Mouse (Mus musculus) heart, embryonic 14.5 days (tissue): Measurements from ENCODE around the gene Nrip1. TPM values are rescaled to one million over a fixed set of nuclear protein-coding genes. Genes with fewer than 3 reads are reported as not detected.

Experiments used
- ATAC-seq: fragments of 200-750 bp; cut with Nextera tagmentation; 2 replicates; pipeline ENCODE4 v1.8.0; 2017; ENCODE audit warnings: low read depth, moderate TSS enrichment; ENCODE audit not compliant: insufficient number of reproducible peaks, insufficient read depth, low FRiP score
- H3K27ac ChIP-seq, 2 experiments: fragments of 200-500 bp in 1 of 2; fragments of 300-500 bp in 1 of 2; sonication (generic) in 1 of 2; replicated peaks in 1 of 2; 2 replicates each; pipeline ENCODE4 v1.5.1; 2012 to 2014; ENCODE audit warnings: low read depth in 2 of 2, low read length in 2 of 2, control low read depth in 1 of 2, mild to moderate bottlenecking in 1 of 2, mixed read lengths in 1 of 2; ENCODE audit not compliant: control insufficient read depth in 1 of 2, insufficient read depth in 1 of 2
- H3K27me3 ChIP-seq: fragments of 300-500 bp; sonication (generic); 2 replicates; pipeline ENCODE4 v1.6.1; 2014; ENCODE audit warnings: mild to moderate bottlenecking, low read length, control low read depth; ENCODE audit not compliant: control insufficient read depth, insufficient read depth
- H3K36me3 ChIP-seq: fragments of 300-500 bp; sonication (generic); 2 replicates; pipeline ENCODE4 v1.6.1; 2014; ENCODE audit warnings: mild to moderate bottlenecking, control low read depth, low read length, mixed read lengths; ENCODE audit not compliant: control insufficient read depth, insufficient read depth
- H3K4me1 ChIP-seq, 2 experiments: fragments of 200-500 bp in 1 of 2; fragments of 300-500 bp in 1 of 2; sonication (generic) in 1 of 2; 2 replicates each; pipeline ENCODE4 v1.6.1; 2012 to 2014; ENCODE audit warnings: low read length in 2 of 2, control low read depth in 1 of 2, mixed read lengths in 1 of 2; ENCODE audit not compliant: control insufficient read depth in 2 of 2, insufficient read depth in 2 of 2
- H3K4me2 ChIP-seq: fragments of 300-500 bp; sonication (generic); 2 replicates; pipeline ENCODE4 v1.6.1; 2014; ENCODE audit warnings: mild to moderate bottlenecking, low read length
- H3K4me3 ChIP-seq, 2 experiments: fragments of 200-500 bp in 1 of 2; fragments of 300-500 bp in 1 of 2; sonication (generic) in 1 of 2; 2 replicates each; pipeline ENCODE4 v1.5.1; 2012 to 2014; ENCODE audit warnings: low read length in 2 of 2, mild to moderate bottlenecking in 2 of 2, control low read depth in 1 of 2, low read depth in 1 of 2, moderate library complexity in 1 of 2; ENCODE audit not compliant: control insufficient read depth in 1 of 2, insufficient read depth in 1 of 2
- H3K9ac ChIP-seq: fragments of 300-500 bp; sonication (generic); 2 replicates; pipeline ENCODE4 v1.6.1; 2014; ENCODE audit warnings: mild to moderate bottlenecking, low read length
- H3K9me3 ChIP-seq: fragments of 300-500 bp; sonication (generic); 2 replicates; pipeline ENCODE4 v1.6.1; 2016; ENCODE audit warnings: low read length, control low read depth; ENCODE audit not compliant: control insufficient read depth
- WGBS: fragments of 180-500 bp; shearing (Covaris S2); extraction: QIAGEN DNeasy Blood & Tissue Kit; methylation state at CpG from one replicate; pipeline ENCODE4 v1.1.7; 2014; 5-methylcytosine and 5-hydroxymethylcytosine counted together
- polyA plus RNA-seq: library from polyadenylated mRNA; unstranded; fragments of >200 nt; fragmentation: Nextera tagmentation; extraction: Ambion mirVana; gene quantifications from 2 replicates; pipeline ENCODE4 v1.2.1, GENCODE M21; 2014

Nrip1 gene
- polyA plus RNA-seq, 1 experiment from 2014 or later = 20.8 TPM

- ATAC-seq = no peak
- H3K4me2 ChIP-seq = no peak overlapping the region
- H3K4me3 ChIP-seq = no peak overlapping the region
- H3K9ac ChIP-seq = no peak overlapping the region
- H3K27ac ChIP-seq = no peak overlapping the region
- H3K9me3 ChIP-seq = peaks cover 5% of the 10 kb centered on the region; the same call in 1 of the 2 replicates
- peaks cover 32% of the 10 kb centered on the region for H3K36me3 ChIP-seq
- H3K4me1 ChIP-seq = 0 out of 4 replicates have a peak, but pooled peaks cover 0 to 5% of the 10 kb centered on the region in 2 experiments
- 90% methylated on average over 7 of the region's 7 CpGs for WGBS
- no peaks in the 10 kb centered on the region for H3K27me3 ChIP-seq
Observed at GRCm38 (mm10) chr16:76346371-76346770, 27.3 kb downstream of the Nrip1 start.

DNA sequence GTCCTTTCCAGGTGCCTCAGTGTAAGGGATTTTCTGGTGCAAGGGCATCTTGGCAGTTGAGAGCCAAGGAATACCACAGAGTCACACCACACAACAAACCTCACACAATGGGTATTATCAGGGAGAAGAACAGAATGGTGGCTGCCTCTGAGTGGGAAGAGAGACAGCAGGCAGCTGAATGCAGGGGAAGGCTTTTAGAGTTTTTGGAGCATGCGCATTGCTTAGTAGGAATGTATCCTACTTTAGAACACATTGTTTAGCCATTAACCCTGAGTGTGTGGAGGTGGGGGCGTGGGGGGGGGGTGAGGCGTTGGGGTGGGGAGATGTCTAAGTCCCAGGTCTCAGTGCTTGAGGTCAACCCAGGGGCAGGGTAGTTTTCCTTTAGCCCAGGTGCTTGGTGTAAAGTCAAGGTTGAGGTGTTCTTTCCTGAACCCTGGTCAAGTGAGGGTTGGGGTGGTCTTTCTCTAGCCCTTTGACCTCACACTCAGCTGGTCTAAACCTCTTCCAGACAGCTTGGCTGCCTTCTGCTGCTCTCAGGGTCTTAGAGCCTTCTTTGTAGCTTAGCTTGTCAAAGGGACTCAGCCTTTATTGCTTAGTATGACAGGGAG is 28.8 kb downstream of the Nrip1 start:
- Histone ChIP-seq H3K4me1 (0 out of 4 replicates have a peak, but pooled peaks cover 0 to 5% of the 10 kb centered on the region in 2 experiments), H3K36me3 (peaks cover 21% of the 10 kb centered on the region), H3K4me2 (no peak overlapping the region), H3K27me3 (no peaks in the 10 kb centered on the region), H3K9ac (no peak overlapping the region), H3K4me3 (no peak overlapping the region), H3K27ac (no peak overlapping the region), H3K9me3 (peaks cover 5% of the 10 kb centered on the region; the same call in 1 of the 2 replicates)
- ATAC-seq = no peak
- 89% methylated on average over 3 of the region's 3 CpGs for WGBS

GRCm38 (mm10) chr16:76344030-76344429 is 29.6 kb downstream of the Nrip1 start:
- H3K9ac ChIP-seq = no peak overlapping the region
- H3K4me2 ChIP-seq = no peak overlapping the region
- WGBS = 92% methylated on average over 2 of the region's 2 CpGs
- H3K4me1 ChIP-seq = peaks cover 3 to 5% of the 10 kb centered on the region in 2 experiments; a peak in 1 of 4 replicates
- H3K27ac ChIP-seq = no peak overlapping the region
- no peaks in the 10 kb centered on the region for H3K27me3 ChIP-seq
- peaks cover 5% of the 10 kb centered on the region; the same call in 1 of the 2 replicates for H3K9me3 ChIP-seq
- no peak for ATAC-seq
- H3K4me3 ChIP-seq = no peak overlapping the region
- peaks cover 13% of the 10 kb centered on the region; the same call in 1 of the 2 replicates for H3K36me3 ChIP-seq

GRCm38 (mm10) chr16:76341636-76342035 is 32.0 kb downstream of the Nrip1 start:
- no peak for ATAC-seq

DNA sequence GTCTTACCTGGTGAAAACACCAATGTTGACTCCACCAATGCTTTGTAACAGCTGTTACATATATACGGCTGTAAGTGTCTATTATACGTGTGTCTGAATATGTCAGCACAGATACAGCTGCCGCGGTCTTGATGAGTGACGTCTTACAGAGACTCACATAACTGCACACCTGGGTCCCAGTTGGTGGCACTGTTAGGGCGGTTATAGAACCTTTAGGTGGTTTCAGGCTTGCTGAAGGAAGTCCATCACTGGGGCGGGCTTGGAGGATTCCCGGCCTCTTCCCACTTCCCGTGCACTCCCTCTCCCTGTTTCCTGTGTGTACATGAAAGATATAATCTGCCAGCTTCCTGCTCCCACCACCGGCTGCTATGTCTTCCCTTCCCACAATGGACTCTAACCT is 34.4 kb downstream of the Nrip1 start:
- Histone ChIP-seq H3K9me3 (peaks cover 5% of the 10 kb centered on the region; the same call in 1 of the 2 replicates), H3K36me3 (0 out of 2 replicates have a peak, but pooled peaks cover 4% of the 10 kb centered on the region), H3K4me2 (no peak overlapping the region), H3K9ac (no peak overlapping the region), H3K27me3 (no peaks in the 10 kb centered on the region), H3K27ac (0 out of 4 replicates have a peak overlapping the region, but pooled peaks of 1 of the 2 experiments have one; percentile 8), H3K4me1 (peaks cover 3 to 5% of the 10 kb centered on the region in 2 experiments; a peak in 1 of 4 replicates), H3K4me3 (no peak overlapping the region)
- ATAC-seq = no peak
- 68% methylated on average over 10 of the region's 10 CpGs for WGBS

More at GRCm38 (mm10) chr16:76341636-76342035, 32.0 kb downstream of the Nrip1 start:
- Histone ChIP-seq H3K4me3 (no peak overlapping the region), H3K27ac (no peak overlapping the region), H3K27me3 (no peaks in the 10 kb centered on the region), H3K36me3 (0 out of 2 replicates have a peak, but pooled peaks cover 5% of the 10 kb centered on the region), H3K9me3 (peaks cover 5% of the 10 kb centered on the region; the same call in 1 of the 2 replicates), H3K4me2 (no peak overlapping the region), H3K9ac (no peak overlapping the region), H3K4me1 (peaks cover 3 to 5% of the 10 kb centered on the region in 2 experiments; a peak in 1 of 4 replicates)
- 65% methylated on average over 8 of the region's 8 CpGs for WGBS

- no peak overlapping the region for H3K27ac ChIP-seq
- no peak for ATAC-seq
- H3K9ac ChIP-seq = no peak overlapping the region
- H3K4me1 ChIP-seq = peaks cover 3 to 5% of the 10 kb centered on the region in 2 experiments; a peak in 1 of 4 replicates
- H3K36me3 ChIP-seq = no peaks in the 10 kb centered on the region
- no peaks in the 10 kb centered on the region for H3K27me3 ChIP-seq
- no peak overlapping the region for H3K4me3 ChIP-seq
- H3K4me2 ChIP-seq = no peak overlapping the region
- 83% methylated on average over 7 of the region's 7 CpGs for WGBS
- no peaks in the 10 kb centered on the region for H3K9me3 ChIP-seq
Observed at GRCm38 (mm10) chr16:76337351-76337750, 36.3 kb downstream of the Nrip1 start.

DNA sequence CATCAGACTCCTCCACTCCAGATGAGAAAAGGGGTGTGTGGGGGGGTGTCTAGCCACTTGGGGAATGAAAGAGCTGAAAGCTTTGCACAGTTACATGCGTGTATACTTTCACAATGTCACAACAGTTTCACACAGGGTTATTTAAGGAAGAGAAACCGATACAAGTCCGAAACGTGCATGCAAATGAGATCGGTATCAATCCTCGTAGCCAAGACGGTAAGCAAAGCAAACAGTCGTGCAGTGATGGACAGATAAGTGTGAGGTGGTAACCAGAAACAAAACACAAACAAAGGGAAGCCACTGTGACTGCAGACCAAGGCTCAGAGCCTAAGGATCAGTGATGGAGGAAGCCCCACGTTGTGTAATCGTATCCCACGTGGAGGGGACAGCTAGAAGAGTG is 36.7 kb downstream of the Nrip1 start:
- no peaks in the 10 kb centered on the region for H3K9me3 ChIP-seq
- no peak for ATAC-seq
- 84% methylated on average over 11 of the region's 11 CpGs for WGBS
- H3K9ac ChIP-seq = no peak overlapping the region
- H3K4me1 ChIP-seq = peaks cover 3% of the 10 kb centered on the region in 2 experiments; a peak in 1 of 4 replicates
- no peak overlapping the region for H3K4me3 ChIP-seq
- no peak overlapping the region for H3K4me2 ChIP-seq
- H3K27ac ChIP-seq = no peak overlapping the region
- H3K27me3 ChIP-seq = no peaks in the 10 kb centered on the region
- no peaks in the 10 kb centered on the region for H3K36me3 ChIP-seq
